Mouse (Mus musculus): ENCODE measurements around the gene Chrm3.
A peak's percentile ranks its signal among the peaks of the same experiment; 100 is the strongest.
"Not testable (repeated sequence)": the region's sequence is repeated elsewhere in the genome, so short reads cannot be mapped to it uniquely, and the experiment has no call there.

The Chrm3 gene

GRCm38 (mm10) chr13:10360777-10361176 lies at the start of gene Chrm3:
Chrm3 (minus strand) TSS chr13:10360847.
- DNase-seq (ENCODE audit: low spot score in 2 of 2): peak; percentile 48

DNA sequence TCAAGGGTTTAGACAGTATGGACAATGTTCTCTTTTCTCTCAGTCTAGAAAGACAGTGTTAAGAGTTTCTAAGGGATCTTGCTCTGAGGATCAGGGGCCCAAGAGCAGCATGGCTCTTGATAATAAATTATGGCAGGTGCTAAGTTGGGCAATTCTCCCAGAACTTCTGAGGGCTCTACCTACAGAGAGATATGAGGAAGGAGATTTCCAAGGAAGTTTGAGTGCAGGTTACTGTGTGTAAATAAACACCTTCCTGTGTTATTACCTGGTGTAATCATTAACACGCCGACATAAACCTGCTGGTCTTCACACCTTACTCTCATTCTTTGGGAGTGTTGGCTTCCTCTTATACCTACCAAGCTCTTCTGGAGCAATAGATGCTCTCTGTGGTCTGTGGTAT lies 33.7 kb upstream of the Chrm3 start:
- DNase-seq (ENCODE audit: low spot score in 2 of 2): no peak

GRCm38 (mm10) chr13:10375487-10375886 lies 14.8 kb upstream of the Chrm3 start:
- not testable (repeated sequence) for DNase-seq (ENCODE audit: low spot score in 2 of 2)

- DNase-seq (ENCODE audit: low spot score in 2 of 2): peak; percentile 11 to 26
Measured at GRCm38 (mm10) chr13:10360199-10360694, 400 bp downstream of the Chrm3 start.

DNA sequence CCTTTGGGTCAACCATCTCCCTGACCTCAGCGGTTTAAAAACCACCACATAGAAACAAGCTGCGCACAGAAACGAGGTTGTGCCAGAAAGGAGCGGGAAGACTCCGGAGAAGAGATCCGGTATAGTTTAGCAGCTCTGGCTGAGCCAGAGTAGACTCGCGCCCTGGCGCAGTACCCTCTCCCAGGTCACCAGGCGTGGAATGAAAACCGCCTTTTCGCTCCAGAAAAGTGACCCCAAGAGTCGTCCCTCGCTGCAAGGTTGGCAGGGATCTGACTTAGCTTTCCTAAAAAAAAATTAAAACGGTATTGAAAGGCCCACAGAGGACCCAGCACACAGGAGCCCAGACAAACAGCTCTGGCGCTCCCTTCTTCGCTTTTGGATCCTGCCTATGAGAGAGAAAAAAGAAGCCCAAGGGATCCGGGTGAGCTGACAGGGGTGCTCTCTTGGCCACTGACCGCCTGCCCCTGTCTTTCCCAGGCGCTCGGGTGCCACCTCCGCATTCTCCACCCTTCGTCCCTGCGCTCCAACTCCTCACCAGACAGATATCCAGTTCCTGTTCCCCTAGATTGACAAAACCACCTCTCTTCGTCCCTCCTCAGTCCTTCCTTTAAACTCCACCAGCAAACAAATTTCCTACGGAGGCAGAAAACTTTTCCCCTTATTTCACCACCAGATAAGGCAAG lies 990 bp downstream of the Chrm3 start:
- no peak for DNase-seq (ENCODE audit: low spot score in 2 of 2)

GRCm38 (mm10) chr13:10355796-10356195 lies 4.9 kb downstream of the Chrm3 start:
- DNase-seq (ENCODE audit: low spot score in 2 of 2): no peak

DNA sequence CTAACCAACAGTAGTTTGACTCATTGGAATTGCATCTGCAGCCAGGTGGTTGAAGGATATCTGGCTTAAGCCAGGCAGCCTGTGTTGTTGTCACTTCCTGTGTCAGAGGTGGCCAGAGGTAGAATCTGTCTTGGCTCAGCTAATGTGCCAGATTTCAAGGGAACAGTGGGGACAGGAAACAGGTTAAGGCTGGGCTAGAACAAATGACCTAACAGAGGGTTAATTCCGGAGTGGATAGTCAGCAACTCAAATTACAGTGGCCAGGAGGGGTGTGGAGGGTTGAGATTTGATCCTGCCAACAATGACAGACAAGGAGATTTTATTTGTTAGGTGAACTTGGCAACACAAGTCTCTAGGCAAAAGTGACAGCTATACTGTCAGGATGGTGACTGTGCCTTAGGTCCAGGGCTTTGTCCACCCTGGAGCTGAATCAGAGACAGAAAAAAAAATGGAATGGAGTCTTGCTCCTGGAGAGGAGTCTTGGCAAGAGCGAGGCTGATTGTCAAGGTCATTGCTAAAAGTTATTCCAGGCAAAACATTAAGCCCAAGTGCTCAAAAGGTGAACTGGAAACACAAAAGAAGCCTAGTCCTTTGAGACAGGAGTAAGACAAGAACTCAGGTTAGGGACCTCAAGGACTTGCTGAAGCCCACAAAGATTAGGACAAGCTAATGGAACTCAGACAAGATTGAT lies 5.6 kb downstream of the Chrm3 start:
- no peak for DNase-seq (ENCODE audit: low spot score in 2 of 2)

GRCm38 (mm10) chr13:10352141-10352540 lies 8.5 kb downstream of the Chrm3 start:
- no peak for DNase-seq (ENCODE audit: low spot score in 2 of 2)

DNA sequence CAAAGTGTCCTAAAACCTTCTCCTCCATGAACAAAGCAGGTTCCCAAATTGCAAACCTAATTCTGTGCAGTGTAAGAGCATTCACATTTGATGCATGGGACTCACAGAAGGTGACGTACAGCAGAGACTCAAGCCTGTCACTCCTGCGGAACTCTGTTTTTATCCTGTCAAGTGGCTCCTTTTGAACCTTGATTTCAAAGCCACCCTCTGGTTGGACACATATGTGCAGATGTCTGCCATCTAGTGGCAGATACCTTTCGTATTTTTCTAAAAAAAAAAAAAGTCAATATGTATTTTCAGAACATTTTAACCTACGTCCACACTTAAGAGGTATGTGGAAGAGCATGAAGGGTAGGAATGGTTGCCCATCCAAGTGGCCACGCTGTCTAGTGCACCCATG lies 16.3 kb downstream of the Chrm3 start:
- DNase-seq (ENCODE audit: low spot score in 2 of 2): no peak

- no peak for DNase-seq (ENCODE audit: low spot score in 2 of 2)
Measured at GRCm38 (mm10) chr13:10335558-10335957, 25.1 kb downstream of the Chrm3 start.

DNA sequence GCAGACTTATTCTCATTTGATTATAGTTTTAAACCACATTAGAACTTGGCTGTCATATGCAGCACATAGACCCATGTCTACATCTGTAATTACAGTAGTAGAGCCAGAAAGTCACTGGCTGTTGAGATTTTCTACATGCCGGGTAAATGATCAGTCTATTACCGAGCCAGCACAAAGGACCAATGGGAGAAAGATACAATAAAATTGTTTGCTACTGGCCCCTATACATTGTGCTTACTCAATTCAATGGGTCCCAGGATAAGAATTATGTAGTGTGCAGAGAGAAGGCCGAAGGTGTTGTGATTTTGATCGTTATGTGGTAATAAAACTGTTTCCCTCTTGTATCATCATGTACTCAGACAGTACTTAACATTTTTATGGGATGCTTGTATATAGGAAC lies 27.9 kb downstream of the Chrm3 start:
- DNase-seq (ENCODE audit: low spot score in 2 of 2): no peak

- no peak for DNase-seq (ENCODE audit: low spot score in 2 of 2)
Measured at GRCm38 (mm10) chr13:10309811-10310210, 50.8 kb downstream of the Chrm3 start.

GRCm38 (mm10) chr13:10295160-10295559 lies 65.5 kb downstream of the Chrm3 start:
- no peak for DNase-seq (ENCODE audit: low spot score in 2 of 2)

- DNase-seq (ENCODE audit: low spot score in 2 of 2): no peak
Measured at GRCm38 (mm10) chr13:10284331-10284730, 76.3 kb downstream of the Chrm3 start.

GRCm38 (mm10) chr13:10274907-10275306 lies 85.7 kb downstream of the Chrm3 start:
- no peak for DNase-seq (ENCODE audit: low spot score in 2 of 2)

GRCm38 (mm10) chr13:10263784-10264183 lies 96.9 kb downstream of the Chrm3 start:
- no peak for DNase-seq (ENCODE audit: low spot score in 2 of 2)

GRCm38 (mm10) chr13:10253049-10253448 lies 107.6 kb downstream of the Chrm3 start:
- DNase-seq (ENCODE audit: low spot score in 2 of 2): no peak

DNA sequence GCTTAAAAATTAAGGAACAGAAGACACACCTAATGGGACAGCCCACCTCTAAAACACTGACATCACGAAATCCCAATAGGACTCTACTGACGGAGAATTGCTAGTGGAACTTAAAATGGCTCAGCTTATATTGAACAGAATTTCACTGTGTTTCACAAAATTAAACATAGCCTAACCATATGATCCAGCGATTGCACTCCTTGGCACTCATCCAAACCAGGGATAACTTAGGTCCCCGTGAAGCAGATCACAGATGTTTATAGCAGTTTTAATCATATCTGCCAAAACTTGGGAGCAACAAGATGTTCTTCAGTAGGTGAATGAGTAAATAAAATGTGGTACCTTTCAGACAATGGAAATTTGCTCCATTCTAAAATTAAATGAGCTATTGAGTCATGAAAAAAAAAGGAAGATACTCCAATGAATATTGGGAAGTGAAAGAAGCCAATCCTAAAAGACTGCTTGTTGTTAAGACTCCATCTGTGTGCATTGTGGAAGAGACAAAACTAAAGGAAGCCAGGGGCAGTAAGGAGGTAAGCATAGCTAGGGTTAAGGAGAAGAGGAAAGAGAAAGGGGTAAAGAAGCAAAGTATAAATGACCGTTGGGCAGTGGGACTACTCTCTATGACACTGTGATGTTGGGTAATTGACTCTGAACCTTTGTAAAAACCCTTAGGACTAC lies 109.0 kb downstream of the Chrm3 start:
- DNase-seq (ENCODE audit: low spot score in 2 of 2): no peak

GRCm38 (mm10) chr13:10244243-10244998 lies 116.2 kb downstream of the Chrm3 start:
- no peak for DNase-seq (ENCODE audit: low spot score in 2 of 2)

DNA sequence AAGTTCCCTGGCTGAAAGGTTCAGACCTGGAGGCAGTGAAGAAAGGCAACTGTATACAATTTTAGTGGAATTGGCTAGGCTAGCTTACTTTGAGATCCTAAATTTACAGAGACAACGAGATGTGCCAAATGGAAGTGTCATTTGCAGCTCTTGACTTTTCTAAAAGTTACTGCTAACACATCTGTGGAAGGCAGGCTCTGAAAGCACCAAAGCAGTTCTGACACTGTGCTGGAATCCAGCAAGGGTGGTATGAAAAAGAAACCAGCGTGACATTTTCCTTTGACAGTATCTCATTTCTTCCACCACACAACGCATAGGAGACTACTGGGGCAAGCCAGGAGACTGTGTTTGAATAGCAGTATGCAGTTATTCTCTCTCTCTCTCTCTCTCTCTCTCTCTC lies 120.4 kb downstream of the Chrm3 start:
- DNase-seq (ENCODE audit: low spot score in 2 of 2): no peak

DNA sequence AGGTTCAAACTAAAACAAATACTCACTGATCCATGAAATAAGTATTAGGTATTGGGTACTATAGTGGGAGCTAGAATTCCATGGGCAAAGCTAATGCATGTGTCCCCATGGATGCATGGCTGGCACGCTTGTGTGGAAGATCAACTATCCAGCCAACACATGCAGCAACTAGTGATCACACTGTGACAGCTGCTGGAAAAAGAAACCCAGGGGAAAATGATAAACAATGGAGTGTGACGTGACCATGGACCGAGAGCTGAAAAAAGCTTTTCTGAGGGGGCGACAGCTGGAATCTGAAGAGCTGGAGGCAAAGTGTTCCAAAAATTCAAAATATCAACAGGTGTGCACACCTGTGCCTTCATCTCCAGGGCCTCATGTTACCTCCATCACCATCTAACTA lies 120.8 kb downstream of the Chrm3 start:
- DNase-seq (ENCODE audit: low spot score in 2 of 2): no peak

- DNase-seq (ENCODE audit: low spot score in 2 of 2): no peak
Measured at GRCm38 (mm10) chr13:10237616-10238015, 123.0 kb downstream of the Chrm3 start.

All from frontal cortex, postnatal 25 days (tissue).